ENCODE assay signal across 8 mouse cellular contexts in the genomic region with DNA sequence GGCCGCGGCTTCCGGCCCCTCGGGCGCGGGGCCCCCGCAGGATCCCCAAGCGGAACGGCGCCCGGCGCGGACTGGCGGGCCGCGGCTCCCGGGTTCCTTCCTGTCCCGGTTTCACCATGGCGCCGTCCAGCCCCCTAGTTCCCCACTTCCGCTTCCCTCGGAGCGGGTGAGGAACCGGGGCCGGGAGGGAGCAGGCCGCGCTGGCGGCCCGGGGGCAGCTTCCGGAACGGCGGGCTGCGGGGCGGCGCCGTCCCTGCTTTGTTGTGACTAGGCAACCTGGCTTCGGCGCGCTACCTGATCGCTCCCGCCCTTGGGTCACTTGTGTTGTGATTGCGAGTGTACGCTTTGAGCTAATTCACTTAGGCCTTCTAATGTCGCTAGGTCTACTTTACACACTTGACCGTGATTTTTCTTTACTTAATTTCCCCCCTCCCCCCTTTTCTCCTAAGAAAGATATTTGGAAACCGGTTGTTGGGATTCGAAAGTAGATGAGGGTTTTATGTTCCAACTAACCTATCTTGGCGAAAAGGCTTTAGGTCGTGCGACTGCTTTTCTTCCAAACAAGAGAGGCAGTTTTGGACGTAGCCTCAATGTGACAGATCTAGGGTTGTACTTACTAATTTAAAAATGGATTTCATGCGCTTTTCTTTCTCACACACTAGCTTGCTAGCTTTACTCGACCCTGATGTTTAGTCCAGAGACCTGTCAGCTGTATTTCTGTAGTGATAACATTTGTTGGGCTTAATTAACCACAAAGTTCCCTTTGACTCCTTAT. TPM values are rescaled to one million over a fixed set of nuclear protein-coding genes. Genes with fewer than 3 reads are reported as not detected.
DNase-seq lines count a peak whose midpoint lies in the region; ATAC-seq and TF ChIP-seq lines count a peak whose summit lies in the region.

No protein-coding gene starts in this region.

- no peaks in the 10 kb centered on the region for H3K9me3 ChIP-seq in embryonic facial prominence, embryonic 12.5 days
- H3K9me3 ChIP-seq in heart, embryonic 13.5 days = no peaks in the 10 kb centered on the region
- no peaks in the 10 kb centered on the region for H3K9me3 ChIP-seq in kidney, embryonic 16.5 days (ENCODE audit: low read length)
- H3K9me3 ChIP-seq in lung, embryonic 14.5 days (ENCODE audit: low read depth, low read length) = no peaks in the 10 kb centered on the region

- H3K4me1 ChIP-seq in embryonic facial prominence, embryonic 12.5 days = peaks cover 12% of the 10 kb centered on the region
- H3K4me1 ChIP-seq in heart, embryonic 13.5 days = peaks cover 26% of the 10 kb centered on the region
- peaks cover 18% of the 10 kb centered on the region for H3K4me1 ChIP-seq in kidney, embryonic 16.5 days (ENCODE audit: insufficient read depth, low read length)
- H3K4me1 ChIP-seq in lung, embryonic 14.5 days (ENCODE audit: insufficient read depth) = no peaks in the 10 kb centered on the region; the same call in 1 of the 2 replicates
- peaks cover 7% of the 10 kb centered on the region; the same call in 1 of the 2 replicates for H3K4me1 ChIP-seq in olfactory bulb, adult 2 months (ENCODE audit: control insufficient read depth, insufficient read depth, low read length)

- peak overlapping the region; percentile 90 for H3K4me3 ChIP-seq in embryonic facial prominence, embryonic 12.5 days
- peak overlapping the region; percentile 92 for H3K4me3 ChIP-seq in heart, embryonic 13.5 days
- peak overlapping the region; percentile 84 for H3K4me3 ChIP-seq in kidney, embryonic 16.5 days (ENCODE audit: low read length)
- peak overlapping the region; percentile 92 for H3K4me3 ChIP-seq in lung, embryonic 14.5 days (ENCODE audit: low read depth, low read length)
- peak overlapping the region; percentile 75 for H3K4me3 ChIP-seq in olfactory bulb, adult 2 months (ENCODE audit: insufficient read depth, low read depth, low read length)

- no peaks in the 10 kb centered on the region for H3K27me3 ChIP-seq in embryonic facial prominence, embryonic 12.5 days
- no peaks in the 10 kb centered on the region for H3K27me3 ChIP-seq in heart, embryonic 13.5 days (replicated peaks)
- no peaks in the 10 kb centered on the region for H3K27me3 ChIP-seq in kidney, embryonic 16.5 days (ENCODE audit: insufficient read depth, low read length)
- no peaks in the 10 kb centered on the region for H3K27me3 ChIP-seq in lung, embryonic 14.5 days (ENCODE audit: insufficient read depth, low read length)

- ATAC-seq in embryonic facial prominence, embryonic 12.5 days (ENCODE audit: insufficient number of reproducible peaks, insufficient read depth, low FRiP score, low TSS enrichment) = peak; percentile 76
- peak; percentile 64 for ATAC-seq in heart, embryonic 13.5 days (ENCODE audit: extremely low read depth, insufficient number of reproducible peaks, low FRiP score, low TSS enrichment)
- ATAC-seq in kidney, embryonic 16.5 days (ENCODE audit: low FRiP score, low TSS enrichment) = peak; percentile 84
- ATAC-seq in lung, embryonic 14.5 days (ENCODE audit: insufficient read depth) = peak; percentile 72

- peak overlapping the region; percentile 94 for H3K9ac ChIP-seq in embryonic facial prominence, embryonic 12.5 days
- peak overlapping the region; percentile 97 for H3K9ac ChIP-seq in heart, embryonic 13.5 days
- H3K9ac ChIP-seq in kidney, embryonic 16.5 days (replicated peaks; ENCODE audit: low read length) = peak overlapping the region; percentile 95
- H3K9ac ChIP-seq in lung, embryonic 14.5 days = peak overlapping the region; percentile 93

- TF ChIP-seq CTCF in lung, embryonic 14.5 days (IDR thresholded peaks at IDR 0.05; ENCODE audit: low read depth) = no peak
- no peak for TF ChIP-seq CTCF in olfactory bulb, adult 2 months (IDR thresholded peaks at IDR 0.05; ENCODE audit: insufficient read depth, low read depth, low read length)

- peak overlapping the region; percentile 84 for H3K4me2 ChIP-seq in embryonic facial prominence, embryonic 12.5 days (replicated peaks)
- peak overlapping the region; percentile 91 for H3K4me2 ChIP-seq in heart, embryonic 13.5 days
- H3K4me2 ChIP-seq in kidney, embryonic 16.5 days (replicated peaks; ENCODE audit: low read depth, low read length) = peak overlapping the region; percentile 86
- H3K4me2 ChIP-seq in lung, embryonic 14.5 days = peak overlapping the region; percentile 84

- DNase-seq in 416B (ENCODE audit: low read depth) (peak; percentile 55), NIH3T3 (ENCODE audit: low read depth) (peak; percentile 80)
- DNase-seq in lung, embryonic 14.5 days = peak; percentile 74
- peak; percentile 87 for DNase-seq in thymus, postnatal 14 days

- H3K27ac ChIP-seq in embryonic facial prominence, embryonic 12.5 days = peak overlapping the region; percentile 97
- peak overlapping the region; percentile 98 for H3K27ac ChIP-seq in heart, embryonic 13.5 days (replicated peaks)
- peak overlapping the region; percentile 98 for H3K27ac ChIP-seq in kidney, embryonic 16.5 days (ENCODE audit: low read length)
- peak overlapping the region; percentile 97 for H3K27ac ChIP-seq in lung, embryonic 14.5 days (ENCODE audit: low read depth)
- H3K27ac ChIP-seq in olfactory bulb, adult 2 months (ENCODE audit: insufficient read depth, low read depth, low read length) = peak overlapping the region; percentile 79; the same call in 1 of the 2 replicates

- under 1% methylated on average over 28 of the region's 53 CpGs for WGBS in embryonic facial prominence, embryonic 12.5 days
- under 1% methylated on average over 42 of the region's 53 CpGs for WGBS in heart, embryonic 13.5 days
- under 1% methylated on average over 46 of the region's 53 CpGs for WGBS in kidney, embryonic 16.5 days
- under 1% methylated on average over 53 of the region's 53 CpGs for WGBS in lung, embryonic 14.5 days
- WGBS in olfactory bulb, adult 2 months = under 1% methylated on average over 53 of the region's 53 CpGs

- no peaks in the 10 kb centered on the region for H3K36me3 ChIP-seq in embryonic facial prominence, embryonic 12.5 days
- peaks cover 5% of the 10 kb centered on the region; the same call in 1 of the 2 replicates for H3K36me3 ChIP-seq in heart, embryonic 13.5 days
- 0 out of 2 replicates have a peak, but pooled peaks cover 2% of the 10 kb centered on the region for H3K36me3 ChIP-seq in kidney, embryonic 16.5 days (ENCODE audit: insufficient read depth, low read length)
- H3K36me3 ChIP-seq in lung, embryonic 14.5 days (ENCODE audit: insufficient read depth) = peaks cover 5% of the 10 kb centered on the region; the same call in 1 of the 2 replicates

- TF ChIP-seq POLR2A in olfactory bulb, adult 2 months (IDR thresholded peaks at IDR 0.05; ENCODE audit: insufficient read depth, low read depth, low read length) = no peak

RNA-seq across cellular contexts. Expression of a gene that starts 0.7 kb away (rescaled TPM):
- polyA plus RNA-seq in embryonic facial prominence, embryonic 12.5 days (2016; fragmentation: Nextera tagmentation; extraction: Ambion mirVana) = 265 and 284 TPM in 2 replicates
- 134 and 146 TPM in 2 replicates for polyA plus RNA-seq in heart, embryonic 13.5 days (2015; fragmentation: Nextera tagmentation; extraction: Ambion mirVana)
- 191 and 197 TPM in 2 replicates for polyA plus RNA-seq in kidney, embryonic 16.5 days (2015; fragmentation: Nextera tagmentation; extraction: Ambion mirVana)
- 181 and 185 TPM in 2 replicates for polyA plus RNA-seq in lung, embryonic 14.5 days (2014; fragmentation: Nextera tagmentation; extraction: Ambion mirVana)
- 142 and 313 TPM in 2 replicates for polyA plus RNA-seq in olfactory bulb, adult 2 months (2012; ENCODE audit: insufficient read depth, insufficient read length, low replicate concordance, missing spikeins)

Comparison
In these comparisons a context has a peak if more than half of its experiments do, and no peak if none do; other contexts are left out.
1. Peak in every context shown above with its lines: DNase-seq, ATAC-seq, H3K4me3 ChIP-seq and H3K27ac ChIP-seq.